Mouse (Mus musculus) liver, embryonic 14.5 days (tissue): ENCODE results near the gene Actn2.

Source experiments
- CTCF ChIP-seq: IDR thresholded peaks from 2 replicates; pipeline ENCODE4 v1.5.1; 2016; ENCODE audit warnings: antibody characterized with exemption, low read depth, control low read depth
- EP300 ChIP-seq: IDR thresholded peaks from 2 replicates; pipeline ENCODE4 v1.6.1; 2016; ENCODE audit warnings: antibody characterized with exemption, low read depth

GRCm38 (mm10) chr13:12227606-12228005 is 113.0 kb downstream of the Actn2 start:
- no peak for TF ChIP-seq CTCF
- no peak for TF ChIP-seq EP300
